Comparison of ENCODE assay signal across 10 mouse cellular contexts in the genomic region with DNA sequence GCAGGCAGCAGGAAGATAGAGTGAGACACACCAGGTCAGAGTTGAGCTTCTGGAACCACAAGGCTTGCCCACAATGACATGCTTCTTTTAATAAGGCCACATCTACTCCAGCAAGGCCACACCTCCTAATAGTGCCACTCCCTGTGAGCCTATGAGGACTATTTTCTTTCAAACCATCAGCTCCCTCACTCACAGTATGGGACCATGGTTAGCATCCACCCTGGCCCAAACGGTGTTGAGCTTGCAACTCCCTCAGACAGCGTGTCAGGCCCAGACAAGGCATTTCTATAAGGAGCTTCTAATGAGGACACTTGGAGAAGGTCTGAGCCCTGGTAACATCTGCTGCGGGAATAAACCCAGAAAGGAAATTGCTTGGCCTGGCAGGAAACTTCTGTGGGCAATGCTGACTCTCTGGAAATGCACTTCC.
DNase-seq lines count a peak whose midpoint lies in the region; ATAC-seq and TF ChIP-seq lines count a peak whose summit lies in the region.
"Had no signal": no experiment of that assay in that cellular context is flagged by ENCODE, and none has a peak within 500 bp of the region (broad histone marks: within the 10 kb centered on the region; RNA-seq: fewer than 3 reads in every experiment).

No protein-coding gene starts in this region.

- H3K9me3 ChIP-seq in liver, embryonic 13.5 days (replicated peaks), result no peaks in the 10 kb centered on the region

- no peak overlapping the region for H3K4me2 ChIP-seq in liver, embryonic 13.5 days

- H3K27me3 ChIP-seq in liver, embryonic 13.5 days, result no peaks in the 10 kb centered on the region

- H3K9ac ChIP-seq in liver, embryonic 13.5 days, result no peak overlapping the region

- TF ChIP-seq CTCF in layer of hippocampus, adult 2 months (conservative IDR thresholded peaks at IDR 0.05), result no peak

- peak in 1 of 2 experiments; percentile 8 for DNase-seq in layer of hippocampus, adult 2 months (ENCODE audit: low spot score in 2 of 2)
- DNase-seq in layer of hippocampus, adult 8-10 months (ENCODE audit: low spot score in 2 of 2), result no peak
- DNase-seq in right cerebral cortex, postnatal 25 days, result peak; percentile 8
- DNase-seq in right cerebral cortex, postnatal 4 days, result no peak
- DNase-seq in liver, embryonic 13.5 days, result peak; percentile 0
- no peak for DNase-seq in embryo, embryonic 10.5 days (ENCODE audit: low spot score)
- no peak for DNase-seq in thymus, postnatal 4 days
- DNase-seq: adrenal gland, postnatal 25 days; cerebellum, postnatal 10 days; kidney, adult 8-10 months had no signal

- peak overlapping the region; percentile 48; the same call in 1 of the 2 replicates for H3K27ac ChIP-seq in layer of hippocampus, adult 2 months
- no peak overlapping the region for H3K27ac ChIP-seq in liver, embryonic 13.5 days

- WGBS in liver, embryonic 13.5 days (ENCODE audit: insufficient replicate concordance), result 10% methylated on average over 3 of the region's 3 CpGs

- H3K4me3 ChIP-seq in layer of hippocampus, adult 2 months, result no peak overlapping the region
- H3K4me3 ChIP-seq in liver, embryonic 13.5 days (replicated peaks), result no peak overlapping the region

- H3K4me1 ChIP-seq in liver, embryonic 13.5 days (replicated peaks), result no peaks in the 10 kb centered on the region

- H3K36me3 ChIP-seq in liver, embryonic 13.5 days, result no peaks in the 10 kb centered on the region

- ATAC-seq in liver, embryonic 13.5 days (ENCODE audit: low read depth), result no peak; the same call in 1 of the 2 replicates

Comparison
In these comparisons a context has a peak if more than half of its experiments do, and no peak if none do; other contexts are left out.
1. DNase-seq: peak in right cerebral cortex, postnatal 25 days (single experiment) and liver, embryonic 13.5 days (single experiment); none in layer of hippocampus, adult 8-10 months (0 of 2), right cerebral cortex, postnatal 4 days (single experiment), embryo, embryonic 10.5 days (single experiment) and thymus, postnatal 4 days (single experiment).